Mouse (Mus musculus) kidney, adult 2 months (tissue): ENCODE results near the gene Mog.

Source experiments
- CTCF ChIP-seq: fragments of 200-500 bp; conservative IDR thresholded peaks from 2 replicates; pipeline ENCODE4 v1.5.1; 2011; ENCODE audit warnings: low read depth, mild to moderate bottlenecking, control low read depth, low read length, moderate library complexity, mixed read lengths; ENCODE audit not compliant: insufficient read depth, insufficient read length
- POLR2A ChIP-seq: fragments of 200-500 bp; IDR thresholded peaks from one replicate; pipeline ENCODE4 v1.6.1; 2011; ENCODE audit warnings: low read depth, low read length, control low read depth

DNA sequence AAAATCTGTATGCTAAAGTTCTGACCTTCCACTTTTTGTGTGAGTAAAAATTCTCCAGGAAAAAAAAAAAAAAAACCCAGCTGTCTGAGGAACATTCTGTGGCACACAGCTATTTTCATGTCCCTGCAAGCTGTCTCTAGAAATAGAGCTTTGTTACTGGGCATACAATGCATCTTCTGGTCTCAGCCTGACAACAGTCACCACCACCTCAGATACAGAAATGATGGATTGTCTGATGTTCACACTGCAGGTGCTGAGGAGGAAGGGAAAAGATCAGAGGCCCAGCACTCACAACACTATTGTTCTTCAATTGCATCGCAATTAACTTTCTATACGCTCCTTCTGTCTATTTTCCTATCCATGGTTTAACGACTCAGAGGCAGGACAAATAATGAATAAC, 4.9 kb downstream of the Mog start:
- TF ChIP-seq CTCF, result no peak
- TF ChIP-seq POLR2A, result no peak
